Mouse (Mus musculus) urinary bladder, adult 18-20 months (tissue): ENCODE measurements around the gene Plgrkt.
"Not testable (repeated sequence)": the region's sequence is repeated elsewhere in the genome, so short reads cannot be mapped to it uniquely, and the experiment has no call there.

Experiments
- DNase-seq, 2 experiments: peaks; one replicate each; pipeline ENCODE4 v3.0.0; 2022; ENCODE audit warnings: low spot score in 2 of 2, mixed read lengths in 2 of 2

Gene Plgrkt

DNA sequence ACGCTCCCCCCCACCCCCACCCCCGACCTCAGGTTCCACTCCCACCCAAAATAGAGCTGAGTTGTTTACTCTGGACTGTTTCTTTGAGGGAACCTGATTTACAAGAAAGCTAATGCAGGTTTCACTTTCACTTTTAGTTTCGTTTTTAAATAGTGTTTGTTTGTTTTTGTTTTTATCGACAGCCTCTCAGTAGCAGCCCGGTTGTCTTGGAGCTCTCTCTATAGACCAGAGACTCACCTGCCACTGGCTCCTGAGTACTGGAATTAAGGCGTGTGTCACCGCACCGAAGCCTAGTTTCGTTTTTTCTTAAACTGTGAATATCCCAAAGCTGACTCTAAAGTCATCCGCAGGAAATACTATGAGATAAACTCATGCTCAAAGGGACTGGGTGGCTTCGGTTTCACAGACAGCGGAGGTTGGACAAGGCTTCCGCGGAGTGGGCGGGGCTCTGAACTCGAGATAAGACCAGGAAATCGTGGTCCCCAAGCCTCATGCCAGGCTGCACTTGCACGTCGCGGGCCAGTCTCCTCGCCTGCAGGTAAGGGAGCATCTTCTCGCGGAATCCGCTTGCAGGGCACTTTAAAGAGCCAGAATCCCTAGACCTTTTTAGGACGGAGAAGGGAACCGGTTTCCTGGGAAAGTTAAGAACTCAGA lies at the start of gene Plgrkt, which contains the start of gene Cd274:
Gene Plgrkt (minus strand): TSS at position 422 of the 654 bp plus-strand sequence.
Gene Cd274 (plus strand): TSS at position 487 of the 654 bp plus-strand sequence.
- DNase-seq: peak; percentile 57 to 72

DNA sequence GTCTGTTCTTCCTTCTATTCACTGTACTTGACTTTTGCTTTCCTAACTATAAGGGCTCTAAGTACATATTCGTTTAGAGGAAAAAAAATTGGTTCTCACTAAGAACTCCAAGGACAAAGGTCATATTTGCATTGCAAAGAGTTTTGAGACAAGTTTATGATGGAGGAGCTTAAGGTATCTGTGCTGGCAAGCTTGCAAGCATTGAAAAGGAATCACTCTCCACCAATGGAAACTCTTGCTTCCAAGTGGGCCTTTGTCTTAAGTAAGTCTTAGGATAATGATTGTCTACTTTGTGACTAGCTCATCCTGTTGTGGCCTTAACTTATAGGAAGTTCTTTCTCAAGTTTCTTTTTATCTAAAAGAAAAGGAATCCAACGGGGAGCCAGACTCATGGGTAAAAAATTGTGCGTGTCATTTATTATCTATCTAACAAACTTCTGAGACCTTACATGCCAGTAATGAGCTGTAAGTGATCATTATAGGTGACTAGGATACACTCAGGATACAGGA lies 49.3 kb upstream of the Plgrkt start:
- no peak for DNase-seq

DNA sequence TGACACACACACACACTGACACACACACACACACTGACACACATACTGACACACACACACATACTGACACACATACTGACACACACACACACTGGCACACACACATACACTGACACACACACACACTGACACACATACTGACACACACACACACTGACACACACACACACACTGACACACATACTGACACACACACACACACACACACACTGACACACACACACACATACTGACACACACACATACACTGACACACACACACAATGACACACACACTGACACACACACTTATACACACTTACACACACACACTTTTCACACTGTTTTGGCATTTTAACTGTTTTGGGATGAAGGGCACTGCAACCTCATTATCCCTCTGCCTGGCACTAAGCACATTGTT lies 47.7 kb upstream of the Plgrkt start:
- DNase-seq: not testable (repeated sequence)

DNA sequence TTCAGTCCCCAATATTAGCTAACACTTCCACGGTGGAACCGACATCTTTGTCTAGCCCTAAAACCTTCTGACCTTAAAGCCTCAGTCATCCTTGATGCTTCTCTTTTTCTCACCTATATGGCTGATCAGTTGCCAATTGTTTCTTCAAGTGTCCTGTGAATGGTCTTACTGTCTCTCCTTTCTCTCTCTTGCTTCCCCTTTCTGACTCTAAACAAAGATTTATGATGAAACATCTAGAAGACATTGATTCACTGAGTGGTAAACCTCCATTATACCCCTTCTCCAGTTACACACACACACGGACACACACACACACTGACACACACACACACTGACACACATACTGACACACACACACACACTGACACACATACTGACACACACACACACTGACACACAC lies 47.3 kb upstream of the Plgrkt start:
- no peak for DNase-seq

DNA sequence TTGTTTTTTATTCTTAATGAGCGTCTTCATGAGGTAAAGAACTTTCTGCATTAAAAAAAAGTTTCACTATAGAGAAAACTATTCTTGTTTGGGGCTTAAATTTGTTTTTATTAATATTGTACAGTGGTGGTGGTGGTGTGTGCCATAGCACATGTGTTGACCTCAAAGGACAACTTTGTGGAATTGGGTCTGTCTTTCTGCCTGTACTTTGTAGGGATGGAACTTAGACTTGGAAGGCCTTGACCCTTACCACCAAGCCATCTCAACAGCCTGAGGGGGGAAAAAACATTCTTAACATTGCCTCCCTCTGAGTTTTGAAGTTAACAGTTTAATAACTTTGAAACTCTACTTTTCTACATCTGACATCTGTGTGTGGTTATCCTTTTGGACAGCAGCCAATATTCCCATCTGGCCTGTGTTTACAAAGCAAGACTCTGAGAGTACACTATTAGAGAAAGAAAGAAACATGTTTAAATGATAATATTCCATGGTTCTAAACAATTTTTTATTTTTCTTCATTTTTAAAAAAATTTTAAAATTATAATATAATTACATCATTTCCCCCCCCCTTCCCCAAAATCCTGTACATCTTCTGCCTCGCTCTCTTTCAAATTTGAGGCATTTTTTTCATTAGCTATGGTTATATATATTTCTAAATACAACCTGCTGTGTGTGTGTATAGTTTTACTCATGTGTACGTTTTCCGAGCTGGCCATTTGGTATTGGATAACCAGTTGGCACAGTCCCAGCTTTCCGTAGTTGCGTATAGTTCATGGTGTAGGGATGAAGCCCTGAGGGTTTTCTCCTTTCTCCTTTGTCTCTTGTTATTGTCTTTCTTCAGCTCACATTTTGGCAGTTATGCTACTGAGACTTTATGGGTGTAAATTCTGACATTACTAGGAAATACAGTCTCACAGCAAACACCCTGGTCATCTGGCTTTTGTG lies 45.6 kb upstream of the Plgrkt start:
- no peak for DNase-seq

DNA sequence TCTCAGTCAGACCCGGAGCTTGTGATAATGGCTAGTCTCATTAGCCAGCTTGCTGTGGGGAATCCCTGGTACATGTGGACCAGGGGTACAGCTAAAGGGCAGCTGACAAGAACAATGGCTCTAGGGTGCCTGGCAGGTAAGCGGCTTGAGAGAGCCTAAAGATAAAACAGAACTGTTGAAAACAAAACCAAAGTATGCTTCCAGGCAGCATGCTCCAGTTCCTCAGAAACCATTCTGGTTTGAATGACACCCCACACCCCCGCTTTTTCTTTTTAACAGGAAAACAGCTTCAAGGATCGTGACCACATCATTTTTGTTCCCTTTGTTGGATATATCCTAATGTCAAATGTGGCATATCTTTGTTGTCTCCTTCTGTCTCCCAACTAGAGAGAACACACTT lies 43.4 kb upstream of the Plgrkt start, which contains the start of gene Pdcd1lg2:
Gene Pdcd1lg2 (plus strand): TSS at position 301 of the 400 bp plus-strand sequence.
- DNase-seq: no peak

DNA sequence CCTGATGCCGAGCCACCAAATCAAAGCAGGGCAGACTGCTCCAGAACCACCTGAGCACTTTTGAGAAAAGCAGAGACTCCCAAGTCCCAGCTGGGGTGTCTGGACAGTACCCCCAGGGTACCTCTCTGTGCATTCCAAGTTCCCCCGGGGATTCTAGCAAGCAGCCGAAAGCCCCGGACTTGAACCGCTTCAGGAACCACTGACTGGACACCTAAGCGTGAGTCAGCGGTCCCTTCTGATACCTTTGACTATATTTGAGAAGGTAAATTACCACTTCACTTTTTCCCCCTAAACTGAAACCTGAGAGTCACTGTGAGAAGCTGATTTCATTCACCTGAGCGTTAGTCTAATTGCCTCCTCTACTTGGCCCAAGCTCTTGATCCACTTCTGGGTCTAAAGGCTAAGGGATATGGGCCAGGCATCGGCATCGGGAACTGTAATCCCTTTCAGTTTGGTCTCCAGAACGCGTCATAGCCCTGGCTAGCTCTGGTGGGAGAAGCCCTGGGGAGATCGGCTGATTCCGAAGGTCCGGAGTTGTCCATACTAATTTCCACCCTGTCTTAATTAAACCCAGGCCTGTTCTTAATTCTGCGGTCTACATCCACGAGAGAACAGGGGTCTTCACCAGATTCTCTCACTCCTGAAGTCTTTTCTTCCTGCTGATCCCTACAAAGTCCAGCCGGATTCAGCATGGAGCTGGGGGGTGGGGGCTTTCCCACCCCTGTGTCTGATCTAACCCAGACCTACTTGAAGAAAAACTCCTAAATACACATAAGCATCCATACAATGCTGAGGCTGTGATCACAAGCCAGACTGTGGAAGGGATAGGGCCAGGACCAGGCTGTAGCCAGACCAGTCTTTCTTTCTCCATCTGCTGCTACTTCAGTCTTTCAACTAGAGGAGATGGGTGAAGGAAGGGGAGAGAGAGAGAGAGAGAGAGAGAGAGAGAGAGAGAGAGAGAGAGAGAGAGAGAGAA lies 39.1 kb upstream of the Plgrkt start:
- no peak for DNase-seq

DNA sequence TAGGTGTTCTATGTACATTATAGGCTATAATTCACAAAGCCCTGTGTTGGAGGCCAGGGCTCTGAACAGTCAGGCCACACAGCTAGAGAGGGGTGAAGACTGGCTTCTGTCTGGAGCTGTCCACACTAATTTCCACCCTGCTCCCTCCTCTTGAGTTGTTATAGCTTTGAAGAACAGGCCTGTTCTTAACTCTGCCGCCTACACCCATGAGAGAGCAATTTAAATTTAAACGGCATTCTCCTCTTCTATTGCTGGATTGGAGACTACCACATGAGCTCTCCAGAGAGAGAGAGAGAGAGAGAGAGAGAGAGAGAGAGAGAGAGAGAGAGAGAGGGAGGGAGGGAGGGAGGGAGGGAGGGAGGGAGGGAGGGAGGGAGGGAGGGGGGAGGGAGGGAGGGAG lies 38.2 kb upstream of the Plgrkt start:
- DNase-seq: no peak

DNA sequence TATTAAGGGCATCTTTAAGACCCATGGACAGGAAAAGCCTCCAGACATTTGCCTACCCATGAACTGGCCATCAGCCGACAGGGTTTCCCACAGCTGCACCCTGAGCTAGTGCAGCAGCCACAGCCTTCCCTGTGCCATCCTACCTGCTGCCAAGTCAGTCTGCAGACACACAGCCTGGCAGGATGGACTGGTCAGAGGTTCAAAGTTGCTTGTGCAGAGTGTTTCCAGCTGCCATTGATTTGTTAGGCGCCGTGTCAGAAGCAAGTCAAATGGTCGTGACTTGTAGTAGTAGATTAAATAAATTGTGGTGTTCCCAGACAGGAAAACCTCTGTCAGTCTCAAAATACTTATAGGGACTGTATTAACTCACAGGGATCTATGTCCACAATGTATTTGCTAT lies 36.1 kb upstream of the Plgrkt start:
- DNase-seq: no peak

DNA sequence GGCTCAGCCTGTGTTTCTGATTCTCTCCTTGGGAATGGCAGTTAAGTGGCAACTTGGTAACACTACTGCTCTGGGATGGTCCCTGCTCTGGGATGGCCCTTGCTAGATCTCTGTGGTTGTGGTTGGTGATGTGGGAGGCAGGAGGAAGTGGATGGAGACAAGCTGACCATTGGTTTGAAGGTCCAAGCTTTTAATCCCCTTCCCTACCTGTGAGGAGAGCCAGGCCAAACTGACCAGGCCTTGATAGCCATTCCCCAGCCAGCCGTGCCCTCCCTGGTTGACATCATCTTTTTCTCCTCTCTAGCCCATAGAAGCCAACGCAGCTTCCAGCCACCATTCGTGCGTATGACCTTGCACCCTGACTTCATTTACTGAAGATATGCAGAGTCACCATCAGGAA lies 35.4 kb upstream of the Plgrkt start:
- no peak for DNase-seq

DNA sequence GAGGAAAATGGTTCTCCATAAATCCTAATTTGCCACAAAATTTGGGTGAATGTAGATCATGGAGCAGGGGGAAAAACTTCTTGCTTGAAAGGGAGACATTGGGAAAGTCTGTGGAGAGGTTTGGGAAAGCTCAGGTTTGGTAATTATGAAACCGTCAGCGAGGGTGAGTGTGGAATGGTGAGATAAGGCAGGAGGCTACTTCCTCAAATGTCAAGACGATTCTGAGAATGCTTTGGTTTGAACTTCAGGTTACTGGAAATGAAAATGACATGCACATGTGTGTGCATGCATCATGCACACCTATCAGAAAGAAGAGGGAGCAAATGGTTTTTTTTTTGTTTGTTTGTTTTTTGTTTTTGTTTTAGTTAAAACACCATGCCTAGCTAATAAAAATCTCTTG lies 33.3 kb upstream of the Plgrkt start:
- DNase-seq: no peak

DNA sequence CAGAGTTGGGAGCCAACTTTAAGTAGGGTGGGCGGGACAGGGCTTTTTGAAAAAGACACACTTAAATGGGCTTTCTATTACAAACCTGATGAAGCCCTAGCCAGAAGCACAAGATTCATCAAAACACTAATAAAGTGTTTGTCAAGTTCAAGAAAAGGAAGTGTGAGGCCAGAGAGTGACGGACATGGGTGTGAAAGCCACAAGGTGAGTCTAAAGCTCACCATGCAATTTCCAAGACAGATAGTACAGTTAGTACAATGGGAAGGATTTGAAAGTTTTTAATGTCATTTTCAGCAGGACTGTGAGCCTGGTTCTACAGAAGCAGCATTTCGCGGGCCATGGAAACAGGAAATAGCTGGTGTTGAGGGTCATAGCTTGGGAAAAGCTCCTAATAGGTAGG lies 32.6 kb upstream of the Plgrkt start:
- DNase-seq: no peak

DNA sequence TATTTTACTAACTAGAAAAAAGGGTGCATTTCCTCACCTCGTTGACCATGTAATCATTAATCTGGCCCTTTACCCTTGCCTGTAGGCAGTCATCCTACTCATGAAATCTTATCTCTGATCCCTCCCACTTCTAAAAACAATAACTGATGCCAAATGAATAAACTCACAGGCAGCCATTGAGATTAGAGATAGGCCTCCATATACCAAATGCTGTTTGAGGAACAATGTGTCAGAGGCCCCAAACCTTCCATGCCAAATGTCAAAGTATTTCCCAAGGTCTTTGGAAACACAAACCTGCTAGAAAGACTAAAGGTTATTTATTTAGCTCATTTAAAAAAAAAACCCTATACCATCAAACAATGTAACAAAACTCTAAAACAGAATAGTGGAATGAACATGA lies 29.2 kb upstream of the Plgrkt start:
- no peak for DNase-seq

DNA sequence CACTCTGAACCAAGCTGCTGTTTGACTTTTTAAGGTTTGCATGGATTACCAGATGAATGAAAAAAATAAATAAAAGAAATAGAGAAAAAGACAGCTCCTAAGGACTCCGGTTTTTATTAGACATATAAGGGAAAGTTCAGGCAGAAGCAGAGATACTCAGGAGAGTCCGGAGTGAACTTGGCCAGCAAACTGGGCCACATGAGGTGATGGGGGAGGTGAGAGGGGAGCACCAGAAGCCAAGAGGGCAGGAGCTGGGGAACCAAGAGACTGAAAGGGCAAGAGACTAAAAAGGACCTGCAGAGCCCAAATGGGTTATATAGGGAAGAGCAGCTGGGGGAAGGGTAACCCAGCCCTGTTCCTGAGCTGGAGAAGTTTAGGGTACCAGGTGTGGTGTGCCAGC lies 27.5 kb upstream of the Plgrkt start:
- no peak for DNase-seq

DNA sequence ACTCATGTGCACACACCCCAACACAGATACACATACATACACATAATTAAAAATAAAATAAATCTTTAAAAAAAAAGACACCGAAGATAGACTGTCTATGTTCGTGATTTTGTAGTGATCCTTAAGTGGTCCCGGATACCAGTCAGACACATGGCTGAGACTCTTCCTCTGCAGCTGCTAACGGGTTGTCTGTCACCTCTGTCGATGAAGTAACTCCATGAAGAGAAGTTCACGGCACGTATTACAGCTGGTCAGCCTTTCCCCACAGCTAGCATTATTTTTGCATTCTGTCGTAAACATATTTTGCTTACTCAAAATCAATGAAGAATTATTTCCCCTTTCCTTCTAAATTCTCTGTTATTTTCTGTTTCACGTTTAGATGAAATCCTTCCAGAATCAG lies 26.1 kb upstream of the Plgrkt start:
- no peak for DNase-seq

DNA sequence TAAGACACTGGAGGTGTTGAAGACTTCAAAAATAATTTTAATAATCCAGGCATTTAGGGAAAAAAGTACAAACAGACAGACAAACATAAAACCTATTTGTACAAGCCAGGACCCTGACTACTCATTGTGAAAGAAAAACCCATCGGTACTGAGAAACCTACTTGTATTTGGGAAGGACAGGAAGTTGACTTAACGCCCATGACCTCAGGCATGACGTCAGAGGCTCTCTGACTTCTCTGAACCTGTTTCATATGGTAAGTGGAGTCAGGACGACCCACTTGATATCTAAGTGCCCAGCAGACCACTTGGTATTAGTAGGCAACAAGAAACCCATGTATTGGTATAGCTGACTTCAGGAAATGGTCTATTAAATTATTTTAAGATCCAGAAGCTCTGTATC lies 24.1 kb upstream of the Plgrkt start:
- DNase-seq: no peak

DNA sequence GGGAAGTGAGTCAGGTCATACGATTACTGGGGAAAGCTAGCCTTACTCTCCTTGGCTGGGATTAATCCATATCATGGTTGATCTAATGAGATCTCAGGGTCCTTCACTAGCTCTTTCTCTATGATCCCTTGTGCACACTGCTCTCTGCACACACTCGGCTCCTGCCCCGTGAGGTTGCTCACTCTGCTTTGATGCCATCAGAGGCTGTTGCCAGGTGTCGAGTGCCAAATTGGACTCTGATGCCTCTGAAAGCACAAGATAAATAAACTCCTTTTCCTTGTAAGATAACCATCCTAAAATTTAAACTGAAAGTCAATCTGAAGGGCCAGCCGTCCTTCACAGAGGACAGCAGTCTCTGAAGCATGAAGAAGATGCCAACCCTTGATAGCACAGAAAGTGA lies 23.3 kb upstream of the Plgrkt start:
- no peak for DNase-seq

DNA sequence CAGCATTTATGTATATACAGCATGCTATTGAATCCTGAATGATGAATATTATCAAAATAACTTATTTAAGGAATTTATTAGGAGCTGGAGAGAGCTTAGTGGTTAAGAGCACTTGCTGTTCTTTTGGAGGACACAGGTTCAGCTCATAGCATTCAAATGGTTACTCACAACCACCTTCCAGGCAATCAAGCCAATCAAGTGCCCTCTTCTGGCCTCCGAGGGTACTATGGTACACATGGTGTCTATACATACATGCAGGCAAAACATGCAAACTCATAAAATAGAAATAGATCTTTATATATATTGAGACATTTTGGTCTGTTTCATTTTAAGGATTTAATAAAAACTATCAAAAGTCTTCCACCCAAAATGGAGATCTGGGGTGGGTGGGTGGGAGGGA lies 21.6 kb upstream of the Plgrkt start:
- DNase-seq: no peak

DNA sequence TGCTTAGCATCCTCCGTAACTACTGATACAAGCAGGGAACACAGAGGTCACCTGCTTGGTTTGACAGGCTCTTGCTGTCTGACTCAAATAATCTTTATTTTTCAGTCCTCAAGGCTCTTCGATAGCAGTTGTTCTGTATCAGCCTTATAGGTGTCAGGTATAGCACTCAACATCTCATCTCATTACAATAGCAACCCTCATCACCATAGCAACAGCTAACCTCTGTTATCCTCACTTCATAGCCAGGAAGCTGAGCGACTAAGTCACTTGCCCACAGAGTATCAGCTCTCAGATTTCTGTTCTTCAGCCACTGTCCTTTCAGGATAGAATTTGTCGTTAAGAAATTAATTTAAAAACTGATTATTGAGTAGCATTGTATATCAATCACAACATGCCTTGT lies 18.6 kb upstream of the Plgrkt start:
- no peak for DNase-seq

DNA sequence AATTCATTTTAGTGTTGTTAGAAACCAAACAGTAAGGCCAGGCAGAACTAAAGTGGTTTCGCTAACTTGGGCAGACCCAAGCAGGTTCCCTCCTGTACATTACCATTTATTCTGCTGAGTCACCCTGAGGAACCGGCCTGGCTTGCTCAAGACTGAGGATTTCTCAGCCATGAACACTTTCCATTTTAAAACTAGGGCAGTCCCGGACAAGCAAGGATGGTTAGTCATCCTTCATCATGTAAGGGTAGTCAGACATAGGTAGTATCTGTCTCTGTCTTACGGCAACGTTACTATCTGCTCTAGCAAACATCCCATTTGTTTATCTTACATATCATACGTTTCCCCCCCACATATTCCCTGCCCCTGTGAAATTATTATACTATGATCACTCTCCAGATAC lies 17.8 kb upstream of the Plgrkt start:
- peak in 1 of 2 experiments; percentile 73 for DNase-seq

DNA sequence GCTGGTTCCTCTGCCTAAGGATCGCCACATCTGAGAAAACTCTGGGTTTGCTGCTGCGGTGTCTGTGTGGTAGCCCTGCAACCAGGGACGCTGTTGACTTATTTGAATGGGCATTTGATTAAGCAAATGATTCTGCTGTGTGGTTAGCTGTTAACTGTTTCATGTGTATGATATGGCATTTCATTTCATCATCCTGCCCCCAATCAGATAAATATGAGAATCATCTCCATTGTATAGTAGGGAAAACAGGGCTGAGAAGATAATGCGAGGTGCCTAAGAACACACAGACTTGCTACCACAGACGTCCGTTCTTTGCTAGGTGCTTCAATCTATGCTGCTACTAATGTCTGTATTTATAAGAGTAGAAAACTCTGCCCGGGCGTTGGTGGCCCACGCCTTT lies 17.2 kb upstream of the Plgrkt start:
- no peak for DNase-seq

DNA sequence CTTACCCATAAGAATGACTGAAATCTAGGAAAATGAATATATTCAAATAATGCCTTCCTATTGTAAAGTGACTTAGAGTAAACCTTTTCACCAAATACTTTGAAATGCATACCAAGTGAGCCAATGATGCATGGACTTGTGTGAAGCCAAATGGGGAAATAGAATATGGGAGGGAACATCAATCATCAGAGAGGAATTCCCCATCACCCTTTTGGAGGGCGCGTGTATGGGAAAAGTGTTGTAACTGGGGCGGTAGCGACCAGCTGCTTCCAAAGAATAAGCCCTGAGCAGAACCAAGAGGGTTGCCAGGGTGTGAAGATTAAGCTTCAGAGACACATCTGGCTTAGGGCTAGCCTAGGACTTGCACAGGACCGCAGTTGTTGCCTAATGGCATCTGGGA lies 16.2 kb upstream of the Plgrkt start:
- no peak for DNase-seq
